Mouse (Mus musculus) left cerebral cortex, adult 8-10 months (tissue): ENCODE data around the gene Lhx3. TPM values are rescaled to one million over a fixed set of nuclear protein-coding genes. Genes with fewer than 3 reads are reported as not detected.

Experiments
- DNase-seq, 2 experiments: peaks; one replicate each; pipeline ENCODE4 v3.0.0; 2022; ENCODE audit warnings: low spot score in 2 of 2
- total RNA-seq, 4 experiments: library from RNA; stranded (reverse); gene quantifications; 2 replicates each; pipeline ENCODE4 v1.2.4; 2022

Lhx3 gene
- total RNA-seq, 4 experiments from 2014 or later: 0.21 to 0.42 (median 0.22) TPM; not detected in 1

- DNase-seq: peak in 1 of 2 experiments; percentile 51
Observed at GRCm38 (mm10) chr2:26202849-26203475, 5.1 kb downstream of the Lhx3 start.

DNA sequence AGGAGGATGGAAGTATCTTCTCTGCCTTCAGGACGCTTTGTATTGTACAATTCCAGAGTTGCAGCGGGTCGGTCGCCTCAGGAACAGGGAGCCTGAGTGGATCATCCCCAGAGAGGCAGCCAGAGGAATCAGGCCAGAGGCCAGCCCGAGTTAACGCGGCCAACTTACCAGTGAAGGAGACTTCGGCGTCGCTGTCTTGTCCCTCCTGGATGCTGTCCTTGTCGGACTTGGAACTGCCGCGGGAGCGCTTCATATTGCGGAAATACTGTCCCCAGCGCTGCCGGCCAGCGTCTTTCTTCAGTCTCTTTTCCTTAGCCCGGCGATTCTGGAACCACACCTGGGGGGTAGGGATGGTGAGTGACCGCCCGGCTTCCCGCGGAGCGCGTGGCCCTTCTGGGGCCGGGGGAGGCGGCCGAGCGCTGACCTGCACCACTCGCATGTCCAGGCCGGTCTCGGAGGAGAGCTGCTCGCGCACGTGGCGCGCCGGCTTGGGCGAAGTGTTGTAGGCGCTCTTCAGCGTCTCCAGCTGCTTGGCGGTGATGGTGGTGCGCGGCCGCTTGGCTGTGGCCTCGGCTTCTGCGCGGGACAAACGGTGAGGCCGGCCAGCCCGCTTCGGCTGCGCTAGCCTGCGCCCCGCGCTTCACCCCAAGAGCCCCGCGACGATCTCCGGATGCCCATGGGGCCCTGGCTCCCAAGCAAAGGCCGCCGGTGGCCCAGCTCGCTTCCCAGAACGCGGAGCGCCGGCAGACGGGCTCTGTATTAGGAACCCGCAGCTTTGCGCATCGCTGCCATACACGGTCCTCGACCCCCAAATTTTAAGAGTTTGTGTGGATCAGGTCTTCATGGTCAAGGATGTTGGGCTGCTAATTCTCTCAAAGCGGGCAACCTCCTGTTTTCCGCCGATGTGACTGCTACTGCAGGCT lies 5.9 kb downstream of the Lhx3 start:
- DNase-seq: no peak

- DNase-seq: no peak
Observed at GRCm38 (mm10) chr2:26198488-26198887, 9.6 kb downstream of the Lhx3 start.

DNA sequence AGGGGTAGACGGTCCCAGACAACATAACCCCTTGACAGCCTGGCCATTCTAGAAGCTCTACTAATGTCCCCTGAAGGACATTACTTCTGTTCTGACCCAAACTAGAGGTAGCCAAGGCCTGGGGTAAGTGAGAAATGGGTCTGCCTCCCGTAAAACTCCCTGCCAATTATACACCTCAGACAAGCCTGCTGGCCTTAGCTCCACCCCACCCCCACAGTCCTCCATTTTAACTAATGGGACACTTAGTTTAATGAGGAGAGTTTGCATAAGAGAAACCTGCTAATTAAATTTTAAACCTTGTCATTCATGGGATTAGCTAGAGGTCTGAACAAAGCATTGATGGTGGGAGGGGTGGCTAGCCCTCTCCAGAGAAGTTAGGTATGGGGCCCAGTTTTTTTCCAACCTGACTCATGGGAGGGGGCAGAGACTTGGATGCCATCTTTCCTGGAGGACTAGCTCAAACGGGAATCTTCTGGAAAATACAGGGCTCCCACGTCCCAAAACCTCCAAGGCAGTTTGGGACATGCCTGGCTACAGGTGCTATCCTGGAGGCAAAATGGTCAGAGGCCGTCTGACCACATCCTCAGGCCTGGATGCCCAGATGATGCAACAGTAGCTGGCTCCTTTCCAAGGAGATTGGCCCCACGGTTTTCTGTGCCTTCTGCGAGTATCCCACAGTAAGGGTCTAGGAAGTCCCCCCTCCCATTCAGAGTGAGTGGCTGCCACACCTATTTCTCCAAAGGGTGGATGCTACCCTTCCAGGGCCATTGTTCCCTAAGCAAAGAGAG lies 13.3 kb downstream of the Lhx3 start:
- DNase-seq: no peak

DNA sequence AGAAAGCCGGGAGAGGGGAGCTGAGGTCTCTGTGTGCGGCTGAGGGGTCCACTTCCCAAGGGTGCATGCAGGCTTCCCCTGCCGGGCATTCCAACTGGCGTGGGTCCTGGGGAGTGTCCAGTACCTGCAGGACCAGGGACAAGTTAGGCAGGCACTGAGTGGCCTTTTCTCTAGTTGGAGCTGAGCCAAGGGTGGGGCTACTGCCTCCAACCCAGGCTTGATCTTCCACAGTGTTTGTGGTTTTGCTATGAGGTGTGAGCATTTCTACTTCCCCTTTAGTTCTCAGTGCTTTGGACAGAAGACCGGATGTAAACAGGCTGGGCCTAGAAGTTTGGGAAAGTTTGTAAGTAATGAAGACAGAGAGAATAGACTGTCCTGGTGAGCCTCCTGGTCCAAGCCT lies 19.6 kb downstream of the Lhx3 start:
- no peak for DNase-seq

- no peak for DNase-seq
Observed at GRCm38 (mm10) chr2:26184352-26184751, 23.7 kb downstream of the Lhx3 start.

DNA sequence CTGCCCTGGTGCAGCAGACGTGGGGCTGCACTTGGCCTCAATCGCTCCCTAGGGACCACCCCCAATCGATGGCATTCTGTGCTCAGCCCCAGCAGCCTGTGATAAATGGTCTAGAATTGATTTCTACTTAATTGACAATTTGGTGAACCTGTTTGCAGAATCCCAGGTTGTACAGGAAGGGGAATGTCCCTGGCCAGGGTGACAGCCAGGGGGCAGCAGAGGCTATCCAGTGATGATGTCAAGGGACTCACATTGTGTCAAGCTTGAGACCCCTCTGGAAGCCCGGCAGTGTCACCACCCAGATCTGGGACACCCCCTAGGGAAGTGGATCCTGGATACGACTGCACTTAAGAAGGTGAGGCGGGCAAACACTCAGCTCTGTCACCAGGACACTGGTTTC lies 25.4 kb downstream of the Lhx3 start:
- no peak for DNase-seq

GRCm38 (mm10) chr2:26177189-26177588 lies 30.9 kb downstream of the Lhx3 start:
- DNase-seq: no peak

GRCm38 (mm10) chr2:26176731-26177130 lies 31.4 kb downstream of the Lhx3 start:
- no peak for DNase-seq

DNA sequence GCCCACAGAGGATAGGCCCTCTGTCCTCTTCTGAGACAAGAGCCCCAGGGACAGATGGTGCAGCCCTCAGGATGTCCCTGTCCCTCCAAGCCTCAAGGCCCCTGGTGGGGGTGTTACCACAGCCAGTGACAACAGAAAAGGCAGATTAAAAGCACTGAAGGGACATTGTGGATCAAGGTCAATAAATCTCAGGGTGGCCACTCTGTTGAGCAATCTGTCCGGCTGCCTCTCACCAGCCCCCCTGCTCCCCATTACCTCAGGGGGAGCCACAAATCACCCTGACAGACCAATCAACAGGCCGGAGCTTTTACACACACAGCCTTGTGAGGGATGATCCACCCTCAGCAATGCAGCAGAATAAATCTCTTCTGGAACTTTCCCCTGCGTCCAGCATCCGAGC lies 32.9 kb downstream of the Lhx3 start:
- no peak for DNase-seq

GRCm38 (mm10) chr2:26172166-26172565 lies 35.9 kb downstream of the Lhx3 start:
- no peak for DNase-seq

- DNase-seq: no peak
Observed at GRCm38 (mm10) chr2:26170376-26170775, 37.7 kb downstream of the Lhx3 start.

- no peak for DNase-seq
Observed at GRCm38 (mm10) chr2:26168843-26169579, 39.1 kb downstream of the Lhx3 start.

DNA sequence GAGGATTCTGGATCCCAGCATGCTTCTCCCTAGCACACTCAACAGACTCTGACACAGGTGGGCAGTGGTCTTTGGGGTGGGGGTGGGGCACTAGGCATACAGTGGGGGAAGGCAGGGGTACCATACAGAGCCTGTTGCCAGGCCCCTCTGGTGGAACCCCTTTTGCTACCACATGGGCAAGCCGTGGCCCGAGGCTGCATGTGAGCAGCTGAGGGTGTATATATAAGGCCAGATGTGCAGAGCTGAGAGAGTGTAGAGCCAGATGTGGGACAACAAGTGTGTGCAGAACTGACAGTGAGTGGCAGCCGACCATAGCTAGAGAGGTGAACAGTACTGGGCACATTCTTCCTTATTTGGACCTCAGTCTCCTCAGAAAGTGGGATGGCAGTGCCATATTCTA lies 41.2 kb downstream of the Lhx3 start:
- no peak for DNase-seq

DNA sequence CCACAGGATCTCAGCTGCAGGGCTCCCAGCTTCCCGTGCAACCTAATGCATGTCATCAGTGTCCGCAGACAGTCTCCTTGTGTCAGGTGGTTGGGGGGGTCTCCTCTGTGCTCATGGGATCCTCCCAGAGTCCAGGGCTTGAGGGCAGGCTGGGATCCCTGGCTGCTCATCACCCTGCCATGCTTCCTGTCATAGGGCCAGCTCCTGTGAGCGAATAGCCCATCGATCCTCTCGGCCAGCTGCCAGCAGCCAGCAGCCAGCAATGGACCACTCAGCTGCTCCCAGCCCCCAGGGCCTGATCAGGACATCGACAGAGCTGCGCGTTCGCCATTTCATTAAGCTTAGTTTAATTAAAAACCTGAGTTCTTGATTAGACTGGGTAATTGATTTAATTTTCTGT lies 50.0 kb downstream of the Lhx3 start:
- DNase-seq: no peak

GRCm38 (mm10) chr2:26156191-26156977 lies 51.7 kb downstream of the Lhx3 start:
- DNase-seq: no peak

DNA sequence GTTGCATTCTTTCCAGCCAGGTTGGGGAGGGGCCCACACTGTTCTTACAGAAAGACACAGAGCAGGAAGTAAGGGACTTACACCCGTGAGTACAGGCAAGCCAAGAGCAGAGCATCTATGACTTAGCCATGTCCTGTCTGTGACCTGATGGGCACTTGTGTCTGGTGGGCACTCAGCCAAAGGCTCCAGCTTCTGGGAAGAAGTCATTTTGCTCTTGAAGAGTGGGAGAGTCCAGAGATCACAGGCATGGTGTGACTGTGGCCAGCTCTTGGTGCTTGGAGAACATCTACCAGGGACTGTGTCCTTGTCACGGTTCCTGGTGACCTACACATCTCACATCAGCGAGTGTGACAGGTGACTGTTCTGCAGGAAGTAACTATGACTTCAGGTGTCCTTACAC lies 52.4 kb downstream of the Lhx3 start:
- DNase-seq: no peak

GRCm38 (mm10) chr2:26154586-26154985 lies 53.5 kb downstream of the Lhx3 start:
- DNase-seq: no peak

- DNase-seq: no peak
Observed at GRCm38 (mm10) chr2:26153909-26154340, 54.2 kb downstream of the Lhx3 start.

- DNase-seq: no peak
Observed at GRCm38 (mm10) chr2:26153295-26153694, 54.8 kb downstream of the Lhx3 start.
